Mouse (Mus musculus): ENCODE measurements at regions not wholly inside any gene's neighbourhood (a gene's known extent, or its start where the extent isn't known, plus 50 kb on each side); places are given as distances from the start of the nearest gene placed in this dataset.
A peak's percentile ranks its signal among the peaks of the same experiment; 100 is the strongest.

GRCm38 (mm10) chrX:39433918-39434317, 87.9 kb downstream of the Cypt15 start:
- peak; percentile 14 for DNase-seq
